Mouse (Mus musculus) heart, postnatal 0 days (tissue): Measurements from ENCODE around the gene Ccdc184. TPM values are rescaled to one million over a fixed set of nuclear protein-coding genes. Genes with fewer than 3 reads are reported as not detected.
A peak's percentile ranks its signal among the peaks of the same experiment; 100 is the strongest.

Source experiments
- ATAC-seq: fragments of 200-750 bp; cut with Nextera tagmentation; 2 replicates; pipeline ENCODE4 v1.8.0; 2017; ENCODE audit warnings: low read depth, moderate number of reproducible peaks, moderate library complexity; ENCODE audit not compliant: insufficient read depth
- DNase-seq: peaks from one replicate; pipeline ENCODE4 v3.0.0-alpha.2; 2016; ENCODE audit warnings: low spot score
- H3K27ac ChIP-seq: fragments of 300-500 bp; sonication (generic); 2 replicates; pipeline ENCODE4 v1.5.1; 2014; ENCODE audit warnings: low read depth, mild to moderate bottlenecking
- H3K27me3 ChIP-seq: fragments of 300-500 bp; sonication (generic); 2 replicates; pipeline ENCODE4 v1.6.1; 2014; ENCODE audit warnings: low read length, mixed read lengths; ENCODE audit not compliant: control insufficient read depth, insufficient read depth
- H3K36me3 ChIP-seq: fragments of 300-500 bp; sonication (generic); replicated peaks from 2 replicates; pipeline ENCODE4 v1.6.1; 2014; ENCODE audit warnings: low read length, mixed read lengths; ENCODE audit not compliant: control insufficient read depth, insufficient read depth
- H3K4me1 ChIP-seq: fragments of 300-500 bp; sonication (generic); 2 replicates; pipeline ENCODE4 v1.6.1; 2014; ENCODE audit warnings: antibody characterized with exemption; ENCODE audit not compliant: control insufficient read depth, insufficient read depth
- H3K4me2 ChIP-seq: fragments of 300-500 bp; sonication (generic); 2 replicates; pipeline ENCODE4 v1.6.1; 2014; ENCODE audit warnings: low read depth, mild to moderate bottlenecking, low read length, moderate library complexity
- H3K4me3 ChIP-seq: fragments of 300-500 bp; sonication (generic); 2 replicates; pipeline ENCODE4 v1.5.1; 2014; ENCODE audit warnings: low read depth, low read length
- H3K9ac ChIP-seq: fragments of 300-500 bp; sonication (generic); replicated peaks from 2 replicates; pipeline ENCODE4 v1.6.1; 2014; ENCODE audit warnings: low read depth, low read length, mixed read lengths
- H3K9me3 ChIP-seq: fragments of 300-500 bp; sonication (generic); replicated peaks from 2 replicates; pipeline ENCODE4 v1.6.1; 2016; ENCODE audit warnings: low read length; ENCODE audit not compliant: control insufficient read depth
- CTCF ChIP-seq: IDR thresholded peaks from 2 replicates; pipeline ENCODE4 v1.5.1; 2016; ENCODE audit warnings: antibody characterized with exemption, control low read depth, low read depth
- EP300 ChIP-seq: IDR thresholded peaks from 2 replicates; pipeline ENCODE4 v1.6.1; 2016; ENCODE audit warnings: antibody characterized with exemption, low read depth
- WGBS: fragments of 180-500 bp; shearing (Covaris S2); extraction: QIAGEN DNeasy Blood & Tissue Kit; methylation state at CpG from one replicate; pipeline ENCODE4 v1.1.7; 2014; 5-methylcytosine and 5-hydroxymethylcytosine counted together
- polyA plus RNA-seq: library from polyadenylated mRNA; unstranded; fragments of >200 nt; fragmentation: Nextera tagmentation; extraction: Ambion mirVana; gene quantifications from 2 replicates; pipeline ENCODE4 v1.2.1, GENCODE M21; 2015
- total RNA-seq: library from RNA; depleted of rRNA; stranded (reverse); fragments of >200 nt; gene quantifications from 2 replicates; pipeline ENCODE4 v1.2.3, GENCODE M21; 2014; ENCODE audit warnings: low replicate concordance

The Ccdc184 gene
- total and polyA plus RNA-seq, 2 experiments from 2014 or later = 0.63 to 0.92 TPM

- no peaks in the 10 kb centered on the region for H3K9me3 ChIP-seq
- H3K36me3 ChIP-seq = no peaks in the 10 kb centered on the region
- H3K4me1 ChIP-seq = peaks cover 16% of the 10 kb centered on the region
- H3K9ac ChIP-seq = no peak overlapping the region
- DNase-seq = no peak
- H3K4me3 ChIP-seq = no peak overlapping the region
- TF ChIP-seq EP300 (no peak), CTCF (no peak)
- peak overlapping the region; percentile 95 for H3K27ac ChIP-seq
- ATAC-seq = no peak
- no peaks in the 10 kb centered on the region for H3K27me3 ChIP-seq
- no peak overlapping the region for H3K4me2 ChIP-seq
- WGBS = 31% methylated on average over 3 of the region's 3 CpGs
These were observed 18.6 kb upstream of the Ccdc184 start for GRCm38 (mm10) chr15:98148356-98148755.

GRCm38 (mm10) chr15:98149166-98149602, 17.8 kb upstream of the Ccdc184 start:
- H3K36me3 ChIP-seq = no peaks in the 10 kb centered on the region
- DNase-seq = peak; percentile 89
- no peak for TF ChIP-seq CTCF
- peak; percentile 68 for TF ChIP-seq EP300
- WGBS = 19% methylated on average over 10 of the region's 10 CpGs
- no peak overlapping the region for H3K4me3 ChIP-seq
- no peaks in the 10 kb centered on the region for H3K9me3 ChIP-seq
- no peak overlapping the region; the same call in 1 of the 2 replicates for H3K4me2 ChIP-seq
- H3K27me3 ChIP-seq = no peaks in the 10 kb centered on the region
- peaks cover 16% of the 10 kb centered on the region for H3K4me1 ChIP-seq
- peak; percentile 87 for ATAC-seq
- 0 out of 2 replicates have a peak overlapping the region, but pooled peaks have one; percentile 8 for H3K9ac ChIP-seq
- H3K27ac ChIP-seq = peak overlapping the region; percentile 95

GRCm38 (mm10) chr15:98152916-98153315, 14.0 kb upstream of the Ccdc184 start:
- ATAC-seq (no peak), DNase-seq (no peak)
- H3K4me3 ChIP-seq = no peak overlapping the region
- H3K9me3 ChIP-seq = no peaks in the 10 kb centered on the region
- no peak overlapping the region for H3K4me2 ChIP-seq
- 86% methylated on average over 7 of the region's 7 CpGs for WGBS
- no peak overlapping the region for H3K9ac ChIP-seq
- no peak overlapping the region for H3K27ac ChIP-seq
- no peak for TF ChIP-seq CTCF
- TF ChIP-seq EP300 = no peak
- H3K4me1 ChIP-seq = peaks cover 6% of the 10 kb centered on the region
- no peaks in the 10 kb centered on the region for H3K27me3 ChIP-seq
- H3K36me3 ChIP-seq = no peaks in the 10 kb centered on the region

GRCm38 (mm10) chr15:98153625-98154024, 13.3 kb upstream of the Ccdc184 start:
- H3K4me1 ChIP-seq = no peaks in the 10 kb centered on the region; the same call in 1 of the 2 replicates
- no peak for ATAC-seq
- H3K9me3 ChIP-seq = no peaks in the 10 kb centered on the region
- H3K4me2 ChIP-seq = no peak overlapping the region
- H3K4me3 ChIP-seq = no peak overlapping the region
- TF ChIP-seq CTCF (peak; percentile 71), EP300 (no peak)
- no peak overlapping the region for H3K27ac ChIP-seq
- no peaks in the 10 kb centered on the region for H3K27me3 ChIP-seq
- H3K9ac ChIP-seq = no peak overlapping the region
- H3K36me3 ChIP-seq = no peaks in the 10 kb centered on the region
- peak; percentile 83 for DNase-seq
- 29% methylated on average over 3 of the region's 3 CpGs for WGBS

GRCm38 (mm10) chr15:98154146-98154545, 12.8 kb upstream of the Ccdc184 start:
- 49% methylated on average over 4 of the region's 4 CpGs for WGBS
- Histone ChIP-seq H3K4me1 (no peaks in the 10 kb centered on the region; the same call in 1 of the 2 replicates), H3K9ac (no peak overlapping the region), H3K9me3 (no peaks in the 10 kb centered on the region), H3K4me2 (no peak overlapping the region), H3K27ac (no peak overlapping the region), H3K27me3 (no peaks in the 10 kb centered on the region), H3K36me3 (no peaks in the 10 kb centered on the region), H3K4me3 (no peak overlapping the region)
- TF ChIP-seq EP300 (no peak), CTCF (no peak)
- DNase-seq (no peak), ATAC-seq (no peak)

- ATAC-seq (no peak), DNase-seq (no peak)
- Histone ChIP-seq H3K9ac (no peak overlapping the region), H3K4me2 (no peak overlapping the region), H3K9me3 (no peaks in the 10 kb centered on the region), H3K27ac (no peak overlapping the region), H3K27me3 (no peaks in the 10 kb centered on the region), H3K36me3 (no peaks in the 10 kb centered on the region), H3K4me1 (no peaks in the 10 kb centered on the region; the same call in 1 of the 2 replicates), H3K4me3 (no peak overlapping the region)
- WGBS = 64% methylated on average over 3 of the region's 3 CpGs
- TF ChIP-seq CTCF (no peak), EP300 (no peak)
These were observed 12.3 kb upstream of the Ccdc184 start for GRCm38 (mm10) chr15:98154631-98155030.
